ENCODE assay signal across 8 mouse cellular contexts in the genomic region with DNA sequence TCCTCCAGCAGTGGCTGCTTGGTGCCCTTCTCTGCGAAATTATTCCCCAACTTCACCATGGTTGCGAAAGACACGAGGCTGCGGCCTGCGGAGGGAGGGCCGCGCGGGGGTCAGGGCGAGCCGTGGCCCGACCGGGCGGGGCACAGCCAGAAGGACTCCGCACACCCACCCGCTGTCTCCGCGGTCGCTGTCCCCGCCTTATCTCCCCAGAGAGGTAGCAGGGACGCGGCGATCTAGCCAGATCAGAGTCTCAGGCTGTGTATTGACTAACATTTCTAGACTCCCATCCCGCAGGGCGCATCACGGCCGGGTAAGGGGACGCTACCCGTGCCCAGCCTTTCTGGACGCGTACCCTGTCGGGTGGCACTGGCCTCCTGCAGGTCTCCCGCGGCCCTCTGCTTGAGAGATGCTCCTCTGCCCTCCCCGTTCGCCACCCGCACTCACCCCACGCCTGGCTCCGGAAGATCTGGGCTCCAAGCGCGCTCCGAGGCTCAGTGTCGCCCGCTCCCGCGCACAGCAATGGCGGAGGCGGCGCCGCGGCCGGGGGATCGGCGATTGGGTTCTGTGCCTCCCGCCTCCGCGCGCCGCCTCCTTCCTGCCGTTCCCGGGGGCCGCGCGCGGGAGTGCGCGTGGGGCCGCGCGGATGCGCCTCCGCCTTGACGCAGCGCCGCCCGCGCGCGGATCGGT. TPM values are rescaled to one million over a fixed set of nuclear protein-coding genes. Genes with fewer than 3 reads are reported as not detected.
A peak's percentile ranks its signal among the peaks of the same experiment; 100 is the strongest.
DNase-seq lines count a peak whose midpoint lies in the region; ATAC-seq lines count a peak whose summit lies in the region.

No protein-coding gene starts in this region.

- peak; percentile 82 for ATAC-seq in hindbrain, embryonic 14.5 days (ENCODE audit: low FRiP score)

- H3K4me1 ChIP-seq in hindbrain, embryonic 14.5 days (replicated peaks; ENCODE audit: control insufficient read depth, insufficient read depth, low read length) = peaks cover 43% of the 10 kb centered on the region

- H3K27ac ChIP-seq in hindbrain, embryonic 14.5 days = peak overlapping the region; percentile 99

- peak overlapping the region; percentile 94 for H3K4me2 ChIP-seq in hindbrain, embryonic 14.5 days (replicated peaks)

- H3K4me3 ChIP-seq in hindbrain, embryonic 14.5 days (replicated peaks; ENCODE audit: low read length) = peak overlapping the region; percentile 94

- intact Hi-C loops in left cerebral cortex, postnatal 14 days (cut with DNase I) = no loop called here

- H3K9ac ChIP-seq in hindbrain, embryonic 14.5 days = peak overlapping the region; percentile 100

- H3K27me3 ChIP-seq in hindbrain, embryonic 14.5 days (ENCODE audit: control insufficient read depth, insufficient read depth, low read length) = no peaks in the 10 kb centered on the region

- H3K9me3 ChIP-seq in hindbrain, embryonic 14.5 days (ENCODE audit: control insufficient read depth, low read length) = no peaks in the 10 kb centered on the region

- under 1% methylated on average over 75 of the region's 79 CpGs for WGBS in hindbrain, embryonic 14.5 days

- H3K36me3 ChIP-seq in hindbrain, embryonic 14.5 days (replicated peaks; ENCODE audit: control insufficient read depth, insufficient read depth) = peaks cover 38% of the 10 kb centered on the region

- peak; percentile 81 for DNase-seq in adrenal gland, adult 2 months
- DNase-seq in cerebellum, postnatal 14 days = peak; percentile 91 to 93
- DNase-seq in frontal cortex, postnatal 36 days (ENCODE audit: low spot score in 2 of 2) = peak; percentile 75 to 78
- DNase-seq in hindbrain, embryonic 14.5 days (ENCODE audit: low spot score) = peak; percentile 91
- peak; percentile 70 to 80 for DNase-seq in left cerebral cortex, postnatal 14 days (ENCODE audit: low spot score in 2 of 2)
- DNase-seq in mesoderm, embryonic 11.5 days (ENCODE audit: low read depth, low spot score) = peak; percentile 69
- peak; percentile 93 for DNase-seq in right cerebral cortex, postnatal 4 days
- no peak for DNase-seq in B cell, adult 2 months

RNA-seq across cellular contexts. Expression of a gene that starts 0.6 kb away (rescaled TPM):
- 10 to 100 TPM; 58.0 to 89.3 TPM for total RNA-seq in adrenal gland, adult 2 months (2021)
- 39.1 and 41.3 TPM in 2 replicates for polyA plus RNA-seq in adrenal gland, adult 2 months (2012; rRNA removed)
- polyA plus RNA-seq in hindbrain, embryonic 14.5 days (2014; fragmentation: Nextera tagmentation; extraction: Ambion mirVana) = 311 and 362 TPM in 2 replicates
- total RNA-seq in left cerebral cortex, postnatal 14 days (2021) = 100 to 1,000 TPM; 562 to 601 TPM

Comparison
In these comparisons a context has a peak if more than half of its experiments do, and no peak if none do; other contexts are left out.
1. DNase-seq: peak in adrenal gland, adult 2 months (single experiment), cerebellum, postnatal 14 days (2 of 2), frontal cortex, postnatal 36 days (2 of 2), hindbrain, embryonic 14.5 days (single experiment), left cerebral cortex, postnatal 14 days (2 of 2), mesoderm, embryonic 11.5 days (single experiment) and right cerebral cortex, postnatal 4 days (single experiment); none in B cell, adult 2 months (0 of 2).
2. RNA of a gene that starts 0.6 kb away (total RNA-seq): 562 to 601 TPM in left cerebral cortex, postnatal 14 days; 58.0 to 89.3 TPM in adrenal gland, adult 2 months; every median in the first group is over 4 times any median in the second.